Mouse (Mus musculus): ENCODE measurements around the gene Actg2. TPM values are rescaled to one million over a fixed set of nuclear protein-coding genes. Genes with fewer than 3 reads are reported as not detected.

Actg2 gene
- polyA plus RNA-seq (2014; fragmentation: Illumina TruSeq; extraction: RNeasy Lipid Tissue Mini Kit (QIAGEN cat#74804); ENCODE audit: low read depth, low replicate concordance), result 130 TPM

GRCm38 (mm10) chr6:83536028-83536794 is at the start of gene Actg2:
Actg2 (minus strand) TSS chr6:83536265.

GRCm38 (mm10) chr6:83572671-83573070 is 36.6 kb upstream of the Actg2 start, which contains the start of gene Stambp:
Stambp (minus strand) TSS chr6:83572729.

GRCm38 (mm10) chr6:83506258-83507167 is 29.6 kb downstream of the Actg2 start, which contains the start of gene Dguok:
Dguok (minus strand) TSS chr6:83506969.

Other genes with a start within 250 kb of the Actg2 start
- gene Mthfd2, start 210.4 kb downstream of the Actg2 start, polyA plus RNA-seq (2014; fragmentation: Illumina TruSeq; extraction: RNeasy Lipid Tissue Mini Kit (QIAGEN cat#74804); ENCODE audit: low read depth, low replicate concordance), result 13.1 TPM
- gene Mob1a, start 210.2 kb downstream of the Actg2 start, polyA plus RNA-seq (2014; fragmentation: Illumina TruSeq; extraction: RNeasy Lipid Tissue Mini Kit (QIAGEN cat#74804); ENCODE audit: low read depth, low replicate concordance), result 55.4 TPM
- gene Bola3, start 187.1 kb downstream of the Actg2 start, polyA plus RNA-seq (2014; fragmentation: Illumina TruSeq; extraction: RNeasy Lipid Tissue Mini Kit (QIAGEN cat#74804); ENCODE audit: low read depth, low replicate concordance), result 85.7 TPM
- 1.0 TPM for gene Tet3, start 77.2 kb downstream of the Actg2 start, polyA plus RNA-seq (2014; fragmentation: Illumina TruSeq; extraction: RNeasy Lipid Tissue Mini Kit (QIAGEN cat#74804); ENCODE audit: low read depth, low replicate concordance)
- gene Dguok, start 29.3 kb downstream of the Actg2 start, polyA plus RNA-seq (2014; fragmentation: Illumina TruSeq; extraction: RNeasy Lipid Tissue Mini Kit (QIAGEN cat#74804); ENCODE audit: low read depth, low replicate concordance), result 8.1 TPM
- 140 TPM for gene Stambp, start 36.5 kb upstream of the Actg2 start, polyA plus RNA-seq (2014; fragmentation: Illumina TruSeq; extraction: RNeasy Lipid Tissue Mini Kit (QIAGEN cat#74804); ENCODE audit: low read depth, low replicate concordance)
- gene Clec4f, start 119.9 kb upstream of the Actg2 start, polyA plus RNA-seq (2014; fragmentation: Illumina TruSeq; extraction: RNeasy Lipid Tissue Mini Kit (QIAGEN cat#74804); ENCODE audit: low read depth, low replicate concordance), result not detected
- gene Cd207, start 141.6 kb upstream of the Actg2 start, polyA plus RNA-seq (2014; fragmentation: Illumina TruSeq; extraction: RNeasy Lipid Tissue Mini Kit (QIAGEN cat#74804); ENCODE audit: low read depth, low replicate concordance), result not detected
- gene Vax2, start 175.0 kb upstream of the Actg2 start, polyA plus RNA-seq (2014; fragmentation: Illumina TruSeq; extraction: RNeasy Lipid Tissue Mini Kit (QIAGEN cat#74804); ENCODE audit: low read depth, low replicate concordance), result not detected
- gene Atp6v1b1, start 206.7 kb upstream of the Actg2 start, polyA plus RNA-seq (2014; fragmentation: Illumina TruSeq; extraction: RNeasy Lipid Tissue Mini Kit (QIAGEN cat#74804); ENCODE audit: low read depth, low replicate concordance), result 3.1 TPM
- gene Ankrd53, start 226.4 kb upstream of the Actg2 start, polyA plus RNA-seq (2014; fragmentation: Illumina TruSeq; extraction: RNeasy Lipid Tissue Mini Kit (QIAGEN cat#74804); ENCODE audit: low read depth, low replicate concordance), result 15.4 TPM
- 11.0 TPM for gene Tex261, start 239.5 kb upstream of the Actg2 start, polyA plus RNA-seq (2014; fragmentation: Illumina TruSeq; extraction: RNeasy Lipid Tissue Mini Kit (QIAGEN cat#74804); ENCODE audit: low read depth, low replicate concordance)

Data from testis, adult 10 weeks (tissue).